Mouse (Mus musculus) T-helper 17 cell (primary cell): ENCODE measurements at regions not wholly inside any gene's neighbourhood (a gene's known extent, or its start where the extent isn't known, plus 50 kb on each side); places are given as distances from the start of the nearest gene placed in this dataset.

Experiments used
- in situ Hi-C, 2 experiments: fragments of 300-600 bp; cut with MboI, MseI; formaldehyde crosslinking; loops; 1 replicate in 1 of 2; 2 replicates in 1 of 2; pipeline ENCODE4 v1.15.1; 2025; ENCODE audit warnings: high pct_unique_total_duplicates in 2 of 2

GRCm38 (mm10) chr16:5829071-5829470 lies 56.1 kb upstream of the Rbfox1 start:
- in situ Hi-C loops = no loop called here

- in situ Hi-C loops = no loop called here
Observed at GRCm38 (mm10) chr16:5823316-5823715, 61.8 kb upstream of the Rbfox1 start.

GRCm38 (mm10) chr16:5817166-5817565 lies 68.0 kb upstream of the Rbfox1 start:
- in situ Hi-C loops = loop anchor here in 1 of 2 experiments (10.0 kb wide), 1 partner anchor 302 kb away; no protein-coding TSS in a partner anchor

GRCm38 (mm10) chr16:5812245-5812820 lies 72.8 kb upstream of the Rbfox1 start:
- in situ Hi-C loops = loop anchor here in 1 of 2 experiments (10.0 kb wide), 1 partner anchor 298 kb away; no protein-coding TSS in a partner anchor

- in situ Hi-C loops = loop anchor here in 1 of 2 experiments (10.0 kb wide), 1 partner anchor 297 kb away; no protein-coding TSS in a partner anchor
Observed at GRCm38 (mm10) chr16:5811654-5811992, 73.5 kb upstream of the Rbfox1 start.

GRCm38 (mm10) chr16:5810986-5811653 lies 74.0 kb upstream of the Rbfox1 start:
- in situ Hi-C loops = loop anchor here in 1 of 2 experiments (10.0 kb wide), 1 partner anchor 296 kb away; no protein-coding TSS in a partner anchor

- in situ Hi-C loops = no loop called here
Observed at GRCm38 (mm10) chr16:5798188-5798587, 87.0 kb upstream of the Rbfox1 start.

- in situ Hi-C loops = loop anchor here in 1 of 2 experiments (5.0 kb wide), 1 partner anchor 50 kb away; no protein-coding TSS in a partner anchor
Observed at GRCm38 (mm10) chr16:5792216-5792615, 92.9 kb upstream of the Rbfox1 start.

GRCm38 (mm10) chr16:5790161-5790560 lies 95.0 kb upstream of the Rbfox1 start:
- in situ Hi-C loops = loop anchor here in 1 of 2 experiments (5.0 kb wide), 1 partner anchor 48 kb away; no protein-coding TSS in a partner anchor

- in situ Hi-C loops = no loop called here
Observed at GRCm38 (mm10) chr16:5787206-5787605, 97.9 kb upstream of the Rbfox1 start.

GRCm38 (mm10) chr16:5766771-5767421 lies 118.3 kb upstream of the Rbfox1 start:
- in situ Hi-C loops = no loop called here

GRCm38 (mm10) chr16:5765143-5765542 lies 120.0 kb upstream of the Rbfox1 start:
- in situ Hi-C loops = no loop called here

GRCm38 (mm10) chr16:5760821-5761220 lies 124.3 kb upstream of the Rbfox1 start:
- in situ Hi-C loops = no loop called here

- in situ Hi-C loops = loop anchor here in 1 of 2 experiments (10.0 kb wide), 1 partner anchor 64 kb away; no protein-coding TSS in a partner anchor
Observed at GRCm38 (mm10) chr16:5759021-5759420, 126.1 kb upstream of the Rbfox1 start.

GRCm38 (mm10) chr16:5742716-5743507 lies 142.2 kb upstream of the Rbfox1 start:
- in situ Hi-C loops = loop anchor here in 1 of 2 experiments (5.0 kb wide), 1 partner anchor 49 kb away; no protein-coding TSS in a partner anchor

- in situ Hi-C loops = loop anchor here in 1 of 2 experiments (5.0 kb wide), 1 partner anchor 52 kb away; no protein-coding TSS in a partner anchor
Observed at GRCm38 (mm10) chr16:5740776-5741175, 144.4 kb upstream of the Rbfox1 start.

GRCm38 (mm10) chr16:5733608-5734007 lies 151.5 kb upstream of the Rbfox1 start:
- in situ Hi-C loops = no loop called here

- in situ Hi-C loops = no loop called here
Observed at GRCm38 (mm10) chr16:5722506-5722905, 162.6 kb upstream of the Rbfox1 start.

GRCm38 (mm10) chr16:5713476-5713875 lies 171.7 kb upstream of the Rbfox1 start:
- in situ Hi-C loops = no loop called here

GRCm38 (mm10) chr16:5709831-5710230 lies 175.3 kb upstream of the Rbfox1 start:
- in situ Hi-C loops = no loop called here

- in situ Hi-C loops = no loop called here
Observed at GRCm38 (mm10) chr16:5700731-5701255, 184.4 kb upstream of the Rbfox1 start.
